Mouse (Mus musculus) limb, embryonic 15.5 days (tissue): ENCODE measurements around the gene Yjefn3. TPM values are rescaled to one million over a fixed set of nuclear protein-coding genes. Genes with fewer than 3 reads are reported as not detected.
A peak's percentile ranks its signal among the peaks of the same experiment; 100 is the strongest.

ENCODE experiments used
- ATAC-seq: fragments of 200-750 bp; cut with Nextera tagmentation; 2 replicates; pipeline ENCODE4 v1.8.0; 2017; ENCODE audit warnings: low read depth, moderate TSS enrichment; ENCODE audit not compliant: insufficient number of reproducible peaks, low FRiP score, low TSS enrichment
- H3K27ac ChIP-seq: fragments of 300-500 bp; sonication (generic); 2 replicates; pipeline ENCODE4 v1.5.1; 2015; ENCODE audit warnings: moderate library complexity, mild to moderate bottlenecking, inconsistent platforms
- H3K27me3 ChIP-seq: fragments of 300-500 bp; sonication (generic); 2 replicates; pipeline ENCODE4 v1.6.1; 2015; ENCODE audit warnings: inconsistent platforms
- H3K36me3 ChIP-seq: fragments of 300-500 bp; sonication (generic); 2 replicates; pipeline ENCODE4 v1.6.1; 2015; ENCODE audit warnings: inconsistent platforms
- H3K4me1 ChIP-seq: fragments of 300-500 bp; sonication (generic); 2 replicates; pipeline ENCODE4 v1.6.1; 2015; ENCODE audit warnings: inconsistent platforms
- H3K4me2 ChIP-seq: fragments of 300-500 bp; sonication (generic); 2 replicates; pipeline ENCODE4 v1.6.1; 2015; ENCODE audit warnings: mild to moderate bottlenecking, inconsistent platforms
- H3K4me3 ChIP-seq: fragments of 300-500 bp; sonication (generic); 2 replicates; pipeline ENCODE4 v1.5.1; 2015; ENCODE audit warnings: mild to moderate bottlenecking, inconsistent platforms
- H3K9ac ChIP-seq: fragments of 300-500 bp; sonication (generic); 2 replicates; pipeline ENCODE4 v1.6.1; 2015; ENCODE audit warnings: inconsistent platforms
- H3K9me3 ChIP-seq: fragments of 300-500 bp; sonication (generic); 2 replicates; pipeline ENCODE4 v1.6.1; 2016; ENCODE audit warnings: inconsistent platforms
- WGBS: fragments of 180-500 bp; shearing (Covaris S2); methylation state at CpG from one replicate; pipeline ENCODE4 v1.1.7; 2015; 5-methylcytosine and 5-hydroxymethylcytosine counted together
- polyA plus RNA-seq: library from polyadenylated mRNA; unstranded; fragments of >200 nt; fragmentation: Nextera tagmentation; extraction: Ambion mirVana; gene quantifications from 2 replicates; pipeline ENCODE4 v1.2.1, GENCODE M21; 2015

Yjefn3 gene
- polyA plus RNA-seq, 1 experiment from 2014 or later = 3.7 TPM

GRCm38 (mm10) chr8:69849899-69850298, 52.6 kb downstream of the Yjefn3 start:
- Histone ChIP-seq H3K9me3 (no peaks in the 10 kb centered on the region), H3K36me3 (no peaks in the 10 kb centered on the region), H3K27me3 (no peaks in the 10 kb centered on the region), H3K27ac (no peak overlapping the region), H3K9ac (no peak overlapping the region), H3K4me1 (no peaks in the 10 kb centered on the region), H3K4me3 (no peak overlapping the region), H3K4me2 (no peak overlapping the region)
- WGBS = 50% methylated on average over 3 of the region's 3 CpGs
- ATAC-seq = no peak

DNA sequence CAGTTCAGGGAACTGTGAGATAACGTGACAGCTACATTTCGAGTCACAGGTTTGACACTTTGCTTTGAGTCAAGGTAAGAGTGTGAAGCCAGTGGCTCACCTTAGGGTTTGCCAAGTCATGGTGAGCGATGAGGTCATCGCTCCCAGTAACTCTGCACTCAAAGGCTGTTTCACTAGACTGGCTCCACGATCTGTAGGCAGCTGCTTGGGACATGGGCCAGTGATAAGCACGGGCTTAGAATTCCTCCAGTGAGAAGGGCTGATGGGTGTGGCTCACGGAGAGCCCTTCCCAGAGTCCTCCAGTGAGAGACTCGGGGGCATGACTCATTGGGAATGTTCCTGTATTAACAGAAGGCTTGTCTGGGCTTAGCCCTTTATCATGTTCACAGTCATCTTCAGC, 53.6 kb downstream of the Yjefn3 start:
- no peaks in the 10 kb centered on the region for H3K27me3 ChIP-seq
- no peaks in the 10 kb centered on the region for H3K9me3 ChIP-seq
- no peak overlapping the region for H3K4me3 ChIP-seq
- 77% methylated on average over 8 of the region's 8 CpGs for WGBS
- H3K4me1 ChIP-seq = no peaks in the 10 kb centered on the region
- no peak overlapping the region for H3K9ac ChIP-seq
- no peak overlapping the region for H3K4me2 ChIP-seq
- H3K36me3 ChIP-seq = no peaks in the 10 kb centered on the region
- no peak overlapping the region for H3K27ac ChIP-seq
- ATAC-seq = peak; percentile 54; the same call in 1 of the 2 replicates

DNA sequence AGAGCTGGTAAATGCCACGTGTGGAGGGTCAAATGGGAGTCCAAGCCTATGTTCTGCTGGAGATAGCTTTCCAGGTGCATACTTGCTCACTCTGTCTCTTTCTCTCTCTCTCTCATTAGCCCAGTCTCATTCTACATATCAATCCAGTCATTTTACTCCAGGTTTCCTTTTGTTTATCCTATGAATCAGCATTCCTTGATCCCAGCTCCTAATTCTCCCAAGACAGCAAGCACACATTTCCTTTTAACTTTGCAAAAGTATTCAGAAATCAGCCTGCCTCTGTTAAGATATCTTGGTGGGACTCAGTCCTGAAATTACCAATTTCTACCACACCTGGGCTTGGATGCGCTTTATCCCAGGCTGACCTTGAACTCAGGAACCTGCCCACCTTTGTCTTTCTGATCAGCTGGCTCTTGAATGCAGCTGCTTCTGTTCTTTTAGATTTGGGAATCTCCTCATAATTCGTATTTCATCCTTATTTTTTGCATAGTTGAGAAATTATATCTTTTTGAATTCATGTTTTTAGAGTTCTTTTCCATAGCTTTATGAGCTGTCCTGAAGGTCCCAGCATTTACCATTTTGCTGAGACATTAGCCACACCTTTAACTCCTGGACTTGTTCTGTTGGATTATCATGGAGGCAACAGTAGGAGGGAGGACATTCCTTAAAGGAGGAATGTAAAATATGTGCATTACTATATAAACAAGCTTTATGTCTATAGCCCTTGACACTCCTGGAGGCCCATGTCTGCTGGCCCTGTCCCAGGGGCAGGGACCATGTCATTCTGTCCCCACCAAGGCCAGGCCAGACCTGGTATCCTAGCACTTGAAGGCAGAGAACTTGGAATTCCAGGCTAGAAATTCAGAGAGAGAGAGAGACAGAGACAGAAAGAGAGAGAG, 55.1 kb downstream of the Yjefn3 start:
- ATAC-seq = no peak
- no peak overlapping the region for H3K4me3 ChIP-seq
- no peaks in the 10 kb centered on the region for H3K36me3 ChIP-seq
- H3K27me3 ChIP-seq = no peaks in the 10 kb centered on the region
- no peaks in the 10 kb centered on the region for H3K4me1 ChIP-seq
- H3K9me3 ChIP-seq = no peaks in the 10 kb centered on the region
- H3K27ac ChIP-seq = no peak overlapping the region
- WGBS = 61% methylated on average over 3 of the region's 3 CpGs
- H3K9ac ChIP-seq = no peak overlapping the region
- H3K4me2 ChIP-seq = no peak overlapping the region

Other genes with a start within 250 kb of the Yjefn3 start
- gene Zfp964, start 248.2 kb downstream of the Yjefn3 start, polyA plus RNA-seq = 1.8 TPM in 2 replicates
- 30.3 and 30.9 TPM in 2 replicates for gene Zfp869, start 192.0 kb downstream of the Yjefn3 start, polyA plus RNA-seq
- 7.0 and 7.2 TPM in 2 replicates for gene Zfp963, start 152.7 kb downstream of the Yjefn3 start, polyA plus RNA-seq
- gene Gm20422, start 127.8 kb downstream of the Yjefn3 start, polyA plus RNA-seq = 0.66 TPM in 1 of 2 replicates, not detected in the other
- gene Atp13a1, start 111.5 kb downstream of the Yjefn3 start, polyA plus RNA-seq = 48.7 and 50.0 TPM in 2 replicates
- 27.3 and 28.9 TPM in 2 replicates for gene Zfp866, start 111.5 kb downstream of the Yjefn3 start, polyA plus RNA-seq
- 10.4 and 10.8 TPM in 2 replicates for gene Gmip, start 94.0 kb downstream of the Yjefn3 start, polyA plus RNA-seq
- 0.36 and 0.45 TPM in 2 replicates for gene Lpar2, start 80.3 kb downstream of the Yjefn3 start, polyA plus RNA-seq
- 4.3 and 4.7 TPM in 2 replicates for gene Pbx4, start 70.2 kb downstream of the Yjefn3 start, polyA plus RNA-seq
- gene Cilp2, start 15.0 kb downstream of the Yjefn3 start, polyA plus RNA-seq = 2.9 and 3.7 TPM in 2 replicates
- 3.2 and 4.2 TPM in 2 replicates for gene Tssk6, start 528 bp downstream of the Yjefn3 start, polyA plus RNA-seq
- gene Ndufa13, start 154 bp downstream of the Yjefn3 start, polyA plus RNA-seq = 168 and 176 TPM in 2 replicates
- 36.3 and 39.7 TPM in 2 replicates for gene Gatad2a, start 93.7 kb upstream of the Yjefn3 start, polyA plus RNA-seq
- gene Mau2, start 140.0 kb upstream of the Yjefn3 start, polyA plus RNA-seq = 51.4 and 54.2 TPM in 2 replicates
- gene Sugp1, start 140.1 kb upstream of the Yjefn3 start, polyA plus RNA-seq = 41.9 and 43.7 TPM in 2 replicates
- 0.61 and 0.91 TPM in 2 replicates for gene Tm6sf2, start 170.2 kb upstream of the Yjefn3 start, polyA plus RNA-seq
- gene Hapln4, start 180.7 kb upstream of the Yjefn3 start, polyA plus RNA-seq = 0.19 and 0.24 TPM in 2 replicates
- 0.35 and 0.50 TPM in 2 replicates for gene Ncan, start 218.2 kb upstream of the Yjefn3 start, polyA plus RNA-seq
- gene Nr2c2ap, start 228.6 kb upstream of the Yjefn3 start, polyA plus RNA-seq = 31.2 and 33.3 TPM in 2 replicates
- 20.2 and 20.9 TPM in 2 replicates for gene Rfxank, start 236.4 kb upstream of the Yjefn3 start, polyA plus RNA-seq
- 54.1 and 55.2 TPM in 2 replicates for gene Borcs8, start 236.8 kb upstream of the Yjefn3 start, polyA plus RNA-seq
- gene Mef2b, start 237.0 kb upstream of the Yjefn3 start, polyA plus RNA-seq = 0.19 and 0.48 TPM in 2 replicates